Mouse (Mus musculus) testis, adult 2 months (tissue): Measurements from ENCODE around the gene Sox6.

ENCODE experiments used
- CTCF ChIP-seq: fragments of 200-500 bp; IDR thresholded peaks from 2 replicates; pipeline ENCODE4 v1.5.1; 2012; ENCODE audit warnings: low read depth, mild to moderate bottlenecking, inconsistent platforms, low read length, moderate library complexity; ENCODE audit not compliant: control insufficient read depth, insufficient read depth, insufficient replicate concordance
- POLR2A ChIP-seq: fragments of 200-500 bp; IDR thresholded peaks from 2 replicates; pipeline ENCODE4 v1.6.1; 2012; ENCODE audit warnings: low read depth, mild to moderate bottlenecking, inconsistent platforms, low read length, moderate library complexity; ENCODE audit not compliant: control insufficient read depth

DNA sequence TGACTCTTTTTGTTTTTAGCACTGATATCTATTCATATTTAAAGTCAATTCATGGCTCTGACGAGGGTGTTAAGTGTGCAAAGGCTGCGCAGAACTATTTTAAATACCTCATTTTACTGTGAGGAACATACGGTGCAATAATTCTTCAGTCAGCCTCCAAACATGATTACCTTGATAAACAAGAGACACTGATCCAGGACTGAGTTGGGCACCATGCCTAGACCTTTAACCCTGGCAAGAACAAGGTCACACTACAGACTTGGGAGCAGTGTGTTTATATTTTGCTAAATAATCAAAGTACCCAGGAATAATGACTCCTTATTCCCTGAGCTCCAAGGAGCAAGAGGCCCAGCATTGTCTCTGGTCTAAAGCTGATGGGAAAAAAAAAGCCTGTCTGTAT, 458.8 kb downstream of the Sox6 start:
- TF ChIP-seq POLR2A (no peak), CTCF (no peak)
